Mouse (Mus musculus): ENCODE measurements around the gene Gm13691.
"Not testable (repeated sequence)": the region's sequence is repeated elsewhere in the genome, so short reads cannot be mapped to it uniquely, and the experiment has no call there.

The Gm13691 gene

GRCm38 (mm10) chr2:83990253-83990652, at the start of gene Gm13691:
Gene Gm13691, plus strand, starts transcription at chr2:83990553.
- CTCF ChIA-PET, POLR2A ChIA-PET: not testable (repeated sequence)

- POLR2A ChIA-PET = interaction anchor here in 1 of 4 experiments (1.4 kb wide), 1 partner anchor 297 kb away, joined by 3 read pairs; the partner anchor contains the start of gene Zc3h15
- CTCF ChIA-PET = no interaction called here
These were observed 49.4 kb upstream of the Gm13691 start, which contains the start of gene Zswim2 for GRCm38 (mm10) chr2:83940931-83941361. Gene Zswim2, minus strand, starts transcription at chr2:83941228.

DNA sequence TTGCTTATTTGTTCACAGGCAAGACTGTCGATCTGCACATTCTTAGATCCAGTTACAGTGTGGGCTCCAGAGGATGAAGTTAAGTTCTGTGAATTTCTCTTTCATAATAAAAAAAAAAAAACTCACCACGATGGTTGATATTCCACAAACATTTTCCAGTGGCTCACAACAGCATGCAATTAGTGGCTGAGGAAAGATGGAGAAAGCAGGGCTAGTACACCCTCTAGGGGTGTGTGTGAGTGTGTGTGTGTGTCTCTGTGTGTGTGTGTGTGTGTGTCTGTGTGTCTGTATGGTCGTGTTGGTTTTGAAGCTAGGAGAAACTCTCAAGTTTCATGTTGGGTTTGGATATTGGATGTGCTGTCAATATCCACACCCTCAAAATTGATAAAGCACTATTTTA, 49.0 kb upstream of the Gm13691 start:
- POLR2A ChIA-PET = interaction anchor here in 1 of 4 experiments (1.4 kb wide), 1 partner anchor 297 kb away, joined by 3 read pairs; the partner anchor contains the start of gene Zc3h15

DNA sequence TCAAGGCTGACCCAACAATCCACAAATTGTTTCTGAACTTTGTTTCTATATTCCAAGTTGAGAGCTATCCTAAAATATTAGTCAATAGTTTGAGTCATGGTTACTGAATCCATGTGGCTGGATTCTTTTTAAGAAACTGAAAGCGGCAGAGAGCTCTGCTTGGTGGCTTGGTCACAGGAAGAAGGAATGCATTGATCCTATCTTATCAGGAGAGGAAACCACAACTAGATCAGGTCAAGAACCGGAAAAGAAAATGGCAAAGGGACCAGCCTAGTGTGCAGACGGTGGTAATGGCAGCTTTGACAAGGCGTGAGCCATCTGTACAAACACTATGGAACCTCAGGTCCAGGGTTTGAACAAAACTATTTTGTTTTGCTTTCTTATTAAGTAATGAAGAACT, 48.6 kb upstream of the Gm13691 start:
- CTCF ChIA-PET = interaction anchor here in 1 of 4 experiments (0.7 kb wide), 1 partner anchor 456 kb away, joined by 8 read pairs; no protein-coding TSS in a partner anchor
- POLR2A ChIA-PET = interaction anchor here in 1 of 4 experiments (1.4 kb wide), 1 partner anchor 298 kb away, joined by 3 read pairs; the partner anchor contains the start of gene Zc3h15

More for the DNA sequence above, 49.0 kb upstream of the Gm13691 start:
- CTCF ChIA-PET = interaction anchor here in 1 of 4 experiments (0.7 kb wide), 1 partner anchor 456 kb away, joined by 8 read pairs; no protein-coding TSS in a partner anchor

DNA sequence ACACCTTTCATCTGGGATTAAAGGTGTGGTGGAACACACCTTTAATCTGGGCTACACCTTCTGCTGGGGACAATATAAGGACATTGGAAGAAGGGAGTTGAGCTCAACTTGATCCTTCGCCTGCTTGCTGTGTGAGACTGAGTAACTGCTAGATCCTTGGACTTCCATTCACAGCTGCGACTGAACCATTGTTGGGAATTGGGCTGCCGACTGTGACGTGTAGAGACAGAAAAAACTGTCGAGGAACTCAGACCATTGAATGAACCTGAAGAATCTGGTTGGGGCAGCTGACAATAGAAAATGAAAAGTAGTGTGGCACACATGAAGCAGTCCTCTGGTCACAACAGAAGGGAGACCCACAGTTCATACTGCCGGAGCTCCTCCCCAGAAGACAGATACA, 35.0 kb upstream of the Gm13691 start, which contains the start of gene Gm13698:
Gene Gm13698, plus strand, starts transcription at position 301 of the 400 bp plus-strand sequence.
- POLR2A ChIA-PET, CTCF ChIA-PET: not testable (repeated sequence)

DNA sequence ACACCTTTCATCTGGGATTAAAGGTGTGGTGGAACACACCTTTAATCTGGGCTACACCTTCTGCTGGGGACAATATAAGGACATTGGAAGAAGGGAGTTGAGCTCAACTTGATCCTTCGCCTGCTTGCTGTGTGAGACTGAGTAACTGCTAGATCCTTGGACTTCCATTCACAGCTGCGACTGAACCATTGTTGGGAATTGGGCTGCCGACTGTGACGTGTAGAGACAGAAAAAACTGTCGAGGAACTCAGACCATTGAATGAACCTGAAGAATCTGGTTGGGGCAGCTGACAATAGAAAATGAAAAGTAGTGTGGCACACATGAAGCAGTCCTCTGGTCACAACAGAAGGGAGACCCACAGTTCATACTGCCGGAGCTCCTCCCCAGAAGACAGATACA, 29.1 kb upstream of the Gm13691 start, which contains the start of gene Gm13693:
Gene Gm13693, plus strand, starts transcription at position 301 of the 400 bp plus-strand sequence.
- CTCF ChIA-PET, POLR2A ChIA-PET: not testable (repeated sequence)

- POLR2A ChIA-PET, CTCF ChIA-PET: not testable (repeated sequence)
These were observed 23.3 kb upstream of the Gm13691 start, which contains the start of gene Gm13695 for GRCm38 (mm10) chr2:83967013-83967412. Gene Gm13695, plus strand, starts transcription at chr2:83967313.

GRCm38 (mm10) chr2:83972823-83973222, 17.5 kb upstream of the Gm13691 start, which contains the start of gene Gm13696:
Gene Gm13696, plus strand, starts transcription at chr2:83973123.
- POLR2A ChIA-PET, CTCF ChIA-PET: not testable (repeated sequence)

DNA sequence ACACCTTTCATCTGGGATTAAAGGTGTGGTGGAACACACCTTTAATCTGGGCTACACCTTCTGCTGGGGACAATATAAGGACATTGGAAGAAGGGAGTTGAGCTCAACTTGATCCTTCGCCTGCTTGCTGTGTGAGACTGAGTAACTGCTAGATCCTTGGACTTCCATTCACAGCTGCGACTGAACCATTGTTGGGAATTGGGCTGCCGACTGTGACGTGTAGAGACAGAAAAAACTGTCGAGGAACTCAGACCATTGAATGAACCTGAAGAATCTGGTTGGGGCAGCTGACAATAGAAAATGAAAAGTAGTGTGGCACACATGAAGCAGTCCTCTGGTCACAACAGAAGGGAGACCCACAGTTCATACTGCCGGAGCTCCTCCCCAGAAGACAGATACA, 11.7 kb upstream of the Gm13691 start, which contains the start of gene Gm13694:
Gene Gm13694, plus strand, starts transcription at position 301 of the 400 bp plus-strand sequence.
- CTCF ChIA-PET = not testable (repeated sequence)

GRCm38 (mm10) chr2:83984443-83984842, 5.9 kb upstream of the Gm13691 start, which contains the start of gene Gm13697:
Gene Gm13697, plus strand, starts transcription at chr2:83984743.
- CTCF ChIA-PET, POLR2A ChIA-PET: not testable (repeated sequence)

More for the DNA sequence above, 11.7 kb upstream of the Gm13691 start, which contains the start of gene Gm13694:
- POLR2A ChIA-PET = not testable (repeated sequence)

DNA sequence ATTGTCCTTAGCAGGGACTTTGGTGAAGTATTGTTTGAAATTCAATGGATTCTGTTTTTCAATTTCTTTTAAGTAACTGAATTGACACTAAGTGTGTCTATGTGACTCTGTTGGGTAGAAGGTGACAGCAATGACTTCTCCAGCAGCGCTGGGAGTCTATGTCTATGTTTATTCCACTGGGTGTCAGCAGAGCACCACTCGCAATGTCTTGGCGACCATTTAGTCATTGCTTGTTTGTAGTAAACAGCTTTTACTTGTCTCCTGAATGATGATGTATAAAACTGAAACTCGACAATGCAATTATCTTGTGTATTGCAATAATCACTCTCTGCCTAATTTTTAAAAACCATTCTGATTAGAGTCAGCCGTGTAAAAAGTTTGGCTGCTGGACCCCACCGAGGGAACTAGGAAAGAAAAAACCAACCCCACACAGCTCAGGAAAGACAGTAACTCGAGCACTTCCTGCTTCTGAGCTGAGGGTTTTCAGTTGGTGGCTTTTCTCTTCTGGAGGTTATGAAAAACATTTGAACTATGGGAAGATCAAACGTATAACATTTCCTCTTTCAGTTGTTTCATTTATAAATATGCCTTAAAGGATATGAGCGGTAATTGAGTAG, 3.4 kb downstream of the Gm13691 start:
- CTCF ChIA-PET = interaction anchor here in 1 of 4 experiments (0.6 kb wide), 1 partner anchor 829 kb away, joined by 7 read pairs; no protein-coding TSS in a partner anchor
- POLR2A ChIA-PET = not testable (repeated sequence)

- CTCF ChIA-PET = interaction anchor here in 2 of 4 experiments (0.6 kb wide), 2 partner anchors 324 to 829 kb away, joined by 3 to 7 read pairs; no protein-coding TSS in a partner anchor
- POLR2A ChIA-PET = interaction anchor here in 1 of 4 experiments (0.6 kb wide), 1 partner anchor 634 kb away, joined by 7 read pairs; no protein-coding TSS in a partner anchor
These were observed 4.2 kb downstream of the Gm13691 start for GRCm38 (mm10) chr2:83994526-83994925.

DNA sequence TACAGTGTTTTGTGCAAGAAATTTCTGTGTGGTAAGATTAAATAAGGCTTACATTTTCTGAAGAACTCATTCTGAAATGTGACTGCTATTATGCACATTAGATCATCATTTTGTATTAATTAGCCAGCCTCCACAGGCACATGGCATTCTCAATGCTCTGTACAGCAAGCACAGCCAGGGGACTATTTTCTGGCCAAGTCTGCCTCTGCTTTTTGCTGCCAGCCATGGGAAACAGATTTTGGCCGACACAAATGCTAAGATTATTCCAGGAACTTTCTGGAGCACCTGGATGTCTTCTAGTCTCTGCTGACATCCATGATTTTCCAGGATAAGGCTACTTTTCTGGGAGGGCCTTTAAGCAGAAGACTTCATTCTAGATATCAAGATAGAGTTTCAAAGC, 18.6 kb downstream of the Gm13691 start:
- ChIA-PET CTCF (no interaction called here), POLR2A (no interaction called here)

GRCm38 (mm10) chr2:84009818-84010217, 19.5 kb downstream of the Gm13691 start:
- ChIA-PET POLR2A (no interaction called here), CTCF (no interaction called here)

GRCm38 (mm10) chr2:84014572-84014971, 24.2 kb downstream of the Gm13691 start:
- CTCF ChIA-PET = no interaction called here

GRCm38 (mm10) chr2:84016291-84016690, 25.9 kb downstream of the Gm13691 start:
- POLR2A ChIA-PET, CTCF ChIA-PET: not testable (repeated sequence)

More at GRCm38 (mm10) chr2:84014572-84014971, 24.2 kb downstream of the Gm13691 start:
- POLR2A ChIA-PET = no interaction called here

DNA sequence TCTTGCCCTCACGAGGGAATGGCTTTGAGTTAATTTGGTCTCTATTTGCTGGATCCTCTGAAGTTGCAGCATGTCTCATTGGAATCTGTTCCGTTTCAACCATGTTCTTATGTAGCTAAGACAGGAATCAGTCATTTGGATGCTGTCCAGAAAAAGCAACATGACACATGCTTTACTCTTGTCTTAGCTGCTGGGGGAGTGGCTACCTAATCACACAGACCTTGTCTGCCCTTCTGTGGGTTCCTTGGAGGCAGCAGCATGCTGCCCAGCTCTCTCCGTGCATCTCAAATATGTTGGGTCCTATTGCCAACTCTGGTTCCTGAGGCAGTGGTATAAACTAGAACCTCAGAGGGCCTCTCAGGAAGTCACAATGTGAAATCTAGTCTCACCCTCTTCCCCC, 28.0 kb downstream of the Gm13691 start:
- ChIA-PET CTCF (interaction anchor here in 1 of 4 experiments (0.9 kb wide), 1 partner anchor 203 kb away, joined by 3 read pairs; no protein-coding TSS in a partner anchor), POLR2A (no interaction called here)

GRCm38 (mm10) chr2:84019519-84020305, 29.4 kb downstream of the Gm13691 start:
- ChIA-PET CTCF (no interaction called here), POLR2A (no interaction called here)

DNA sequence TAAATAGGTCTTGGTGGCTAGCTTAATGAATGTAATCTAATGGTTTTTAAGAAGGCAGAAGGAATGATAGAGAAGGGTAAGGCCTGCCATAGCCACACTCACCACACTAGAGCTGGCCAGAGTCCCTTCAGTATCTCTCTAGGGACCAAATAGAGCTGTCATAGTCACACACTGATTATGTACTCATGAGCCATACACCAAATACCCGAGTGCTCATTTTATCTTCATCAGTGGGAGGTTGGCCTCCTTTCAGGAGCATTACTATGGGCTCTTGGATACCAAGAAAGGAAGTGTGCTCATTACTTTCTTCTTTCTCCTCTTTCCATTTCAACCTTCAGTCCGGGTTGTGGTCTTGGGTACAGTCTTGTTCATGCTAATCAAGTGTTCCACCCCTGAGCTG, 31.6 kb downstream of the Gm13691 start:
- ChIA-PET CTCF (no interaction called here), POLR2A (no interaction called here)

GRCm38 (mm10) chr2:84022905-84023304, 32.6 kb downstream of the Gm13691 start:
- CTCF ChIA-PET = no interaction called here
- POLR2A ChIA-PET = interaction anchor here in 1 of 4 experiments (0.5 kb wide), 1 partner anchor 140 kb away, joined by 3 read pairs; no protein-coding TSS in a partner anchor
